Mouse (Mus musculus) CD8-positive naive resting alpha-beta T cell, adult 2 months (primary cell): ENCODE data around the gene Txndc17.
"Not testable (repeated sequence)": the region's sequence is repeated elsewhere in the genome, so short reads cannot be mapped to it uniquely, and the experiment has no call there.

ENCODE experiments used
- DNase-seq, 2 experiments: peaks; one replicate each; pipeline ENCODE4 v3.0.0; 2022; ENCODE audit warnings: low read depth in 2 of 2, low spot score in 2 of 2

Gene Txndc17

DNA sequence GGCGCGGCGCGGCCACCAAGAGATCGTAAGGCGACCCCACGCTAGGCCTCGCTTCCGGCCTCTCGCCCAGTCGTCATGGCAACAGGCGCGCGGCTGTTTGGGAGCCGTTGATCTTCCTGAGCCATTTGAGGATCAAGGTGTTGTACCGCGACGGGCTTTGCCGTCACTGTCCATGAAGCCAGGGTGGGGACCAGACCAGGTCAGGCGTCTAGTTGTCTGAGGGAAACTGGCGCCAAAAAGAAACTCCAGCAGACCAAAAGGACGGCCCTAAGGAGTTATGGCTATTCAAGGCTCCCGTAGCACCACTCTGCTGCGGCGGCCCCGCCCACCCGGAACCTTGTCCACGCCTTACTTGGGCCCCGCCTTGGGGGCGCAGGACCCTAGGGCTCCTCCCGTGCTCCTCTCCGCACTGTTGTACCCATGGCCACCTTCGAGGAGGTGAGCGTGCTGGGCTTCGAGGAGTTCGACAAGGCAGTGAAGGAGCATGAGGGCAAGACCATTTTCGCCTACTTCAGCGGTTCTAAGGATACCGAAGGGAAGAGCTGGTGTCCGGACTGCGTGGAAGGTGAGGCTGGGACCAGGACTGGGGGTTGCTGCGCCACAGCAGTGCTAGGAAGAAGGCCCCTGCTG, at the start of gene Txndc17, which contains the start of gene 4933427D14Rik:
Txndc17 (plus strand) TSS at position 344 of the 630 bp plus-strand sequence.
4933427D14Rik (minus strand) TSS at position 256 of the 630 bp plus-strand sequence.
- peak; percentile 59 to 74 for DNase-seq

DNA sequence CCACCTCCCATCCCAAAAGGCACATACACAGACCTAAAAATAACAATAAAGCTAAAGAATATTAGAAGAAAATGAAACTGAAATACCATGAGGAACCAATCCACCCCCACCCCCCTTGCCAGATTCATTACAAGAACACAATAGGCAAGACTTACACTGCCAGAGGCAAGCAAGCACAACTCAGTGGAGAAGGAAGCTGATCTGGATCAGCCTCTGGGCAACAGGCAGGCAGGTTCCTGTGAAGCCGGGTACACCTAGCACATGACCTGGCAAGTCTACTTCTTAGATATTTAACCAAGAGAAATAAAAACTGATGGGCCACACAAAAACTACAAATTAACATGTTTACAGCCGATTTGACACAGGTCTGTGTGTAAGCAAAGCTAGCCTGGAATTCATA, 44.1 kb upstream of the Txndc17 start:
- DNase-seq = no peak

DNA sequence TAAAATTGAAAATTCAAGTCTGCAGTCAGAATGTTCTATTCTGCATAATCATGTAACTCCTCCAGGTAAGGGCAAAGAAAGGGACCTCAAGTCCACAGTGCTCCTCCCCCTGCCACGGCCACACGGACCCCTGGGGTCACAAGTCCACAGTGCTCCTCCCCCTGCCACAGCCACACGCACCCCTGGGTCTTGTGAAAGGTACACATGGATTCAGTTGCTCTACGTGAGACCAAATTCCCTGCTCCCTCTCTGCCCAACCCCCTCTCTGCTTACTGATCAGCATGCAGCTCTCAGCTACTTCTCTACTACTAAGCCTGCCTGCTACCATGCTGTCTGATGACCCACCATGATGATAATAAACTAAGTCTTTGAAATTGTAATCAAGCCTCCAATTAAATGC, 37.5 kb upstream of the Txndc17 start:
- no peak for DNase-seq

DNA sequence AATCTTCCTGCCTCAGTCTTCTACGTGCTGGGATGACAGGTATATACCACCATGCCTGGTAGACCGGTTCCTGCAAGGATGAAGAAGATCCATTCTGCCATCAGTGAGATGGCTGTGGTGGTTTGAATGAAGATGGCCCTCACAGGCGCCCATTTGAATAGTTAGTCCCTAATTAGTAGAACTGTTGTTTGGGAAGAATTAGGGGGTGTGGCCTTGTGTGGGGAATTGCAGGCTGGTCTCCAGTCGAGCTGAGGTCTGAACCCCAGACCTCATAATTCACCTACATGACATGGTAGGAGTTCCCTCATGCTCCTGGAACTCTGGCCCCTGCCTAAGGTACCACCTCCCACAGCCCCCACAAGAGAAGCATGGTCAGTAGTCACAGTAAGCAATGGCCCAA, 35.4 kb upstream of the Txndc17 start:
- not testable (repeated sequence) for DNase-seq

DNA sequence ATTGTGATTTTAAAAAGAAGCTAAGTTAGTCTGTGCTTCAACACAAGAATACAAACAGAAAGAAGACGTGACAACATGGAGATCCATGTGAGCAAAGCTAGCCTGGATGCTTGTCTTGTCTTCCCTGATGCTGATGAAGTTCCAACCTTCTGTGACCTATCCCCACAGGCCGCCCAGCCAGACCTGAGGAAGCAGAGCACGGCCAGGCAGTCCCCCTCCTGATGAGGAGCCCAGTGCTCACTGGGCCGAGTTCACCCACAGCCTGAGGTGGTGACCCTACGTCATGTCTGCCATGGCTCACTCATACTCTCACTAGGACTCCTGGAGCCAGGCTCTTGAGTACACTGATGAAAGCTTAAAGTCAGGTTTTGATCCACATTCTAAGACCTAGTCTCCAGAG, 33.8 kb upstream of the Txndc17 start:
- no peak for DNase-seq

DNA sequence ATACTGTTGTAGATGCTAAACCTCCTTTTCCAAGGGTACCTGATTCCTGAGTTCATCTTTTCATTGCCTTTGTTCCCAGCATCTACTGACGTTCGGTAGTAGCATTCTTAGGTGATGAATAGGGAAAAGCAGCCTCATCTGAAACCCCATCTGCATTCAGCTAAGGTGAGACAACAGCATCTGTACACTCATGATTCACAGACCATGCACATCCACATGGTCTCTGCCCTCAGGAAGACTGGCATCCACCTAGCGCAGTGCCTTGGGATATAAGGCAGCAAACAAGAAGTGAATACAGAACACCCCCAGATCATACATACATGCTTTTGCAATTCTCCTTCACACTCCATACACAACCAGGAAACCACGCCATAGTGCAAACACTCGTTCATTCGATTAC, 32.6 kb upstream of the Txndc17 start:
- no peak for DNase-seq

DNA sequence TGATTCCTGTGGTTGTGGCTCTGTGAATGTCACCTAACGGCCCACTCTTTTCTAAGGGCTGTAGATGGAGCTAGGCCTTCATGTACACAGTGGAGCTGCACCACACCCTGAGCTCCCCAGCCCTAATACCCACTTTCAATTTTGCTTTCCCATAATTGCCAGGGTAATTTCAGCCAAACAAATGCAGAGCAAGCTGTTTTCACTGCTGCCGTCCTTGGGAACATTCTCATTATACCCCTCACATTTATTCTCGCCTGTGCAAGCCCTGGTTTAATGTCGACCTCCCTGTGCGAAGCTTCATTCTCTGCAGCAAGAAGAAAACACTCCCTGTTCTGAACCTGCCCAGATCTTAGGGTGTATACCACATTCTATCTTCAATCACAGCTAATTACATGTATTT, 31.4 kb upstream of the Txndc17 start:
- no peak for DNase-seq

DNA sequence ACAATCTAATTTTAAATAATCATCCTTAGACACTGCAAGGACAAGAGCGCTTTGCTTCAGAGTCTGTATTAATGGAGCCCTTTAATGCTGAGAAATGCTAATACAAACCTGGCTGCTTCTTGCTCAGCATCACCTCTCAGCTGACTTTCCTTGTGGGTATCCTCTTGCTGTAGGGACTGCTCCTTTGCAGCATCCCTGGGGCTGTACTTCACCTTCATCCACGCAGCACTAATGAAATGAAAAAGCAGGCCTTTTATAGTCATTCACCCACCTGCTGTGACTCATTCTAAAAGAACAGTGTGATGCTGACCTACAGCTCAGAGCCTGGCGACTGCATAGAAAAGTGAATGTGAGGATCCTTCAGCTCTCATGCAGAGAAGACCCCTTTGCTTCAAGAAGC, 30.8 kb upstream of the Txndc17 start:
- DNase-seq = no peak

DNA sequence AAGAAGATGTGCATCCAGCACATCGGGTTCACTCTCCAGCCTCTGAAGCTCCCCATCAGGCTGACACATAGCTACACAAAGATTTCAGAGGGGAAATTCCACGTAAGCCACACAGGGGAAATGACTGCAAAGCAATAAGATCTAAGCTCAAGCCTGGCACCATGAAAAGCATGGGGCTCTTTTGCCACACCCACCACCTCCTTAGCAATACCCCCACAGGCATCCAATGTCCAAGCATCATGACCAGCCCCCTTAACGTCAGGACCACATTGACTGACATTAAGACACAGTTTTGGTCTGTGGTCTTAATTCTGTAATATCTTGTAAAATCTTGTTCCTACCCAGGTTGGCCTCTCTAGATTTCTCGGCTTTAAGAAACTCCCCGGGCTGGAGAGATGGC, 26.8 kb upstream of the Txndc17 start:
- DNase-seq = no peak

DNA sequence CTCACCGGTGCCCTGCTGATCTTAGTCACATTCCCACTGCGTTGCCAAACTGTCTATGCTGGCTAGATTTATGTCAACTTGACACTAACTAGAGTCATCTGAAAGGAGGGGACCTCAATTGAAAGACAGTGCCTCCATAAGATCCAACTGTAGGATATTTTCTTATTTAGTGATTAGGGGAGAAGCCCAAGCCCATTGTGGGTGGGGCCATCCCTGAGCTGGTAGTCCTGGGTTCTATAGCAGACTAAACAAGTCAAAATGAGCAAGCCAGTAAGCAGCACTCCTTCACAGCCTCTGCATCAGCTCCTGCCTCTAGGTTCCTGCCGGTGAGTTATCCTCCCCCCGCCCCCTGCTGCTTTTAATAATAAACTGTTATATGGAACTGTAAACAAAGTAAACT, 26.2 kb upstream of the Txndc17 start:
- DNase-seq = no peak

DNA sequence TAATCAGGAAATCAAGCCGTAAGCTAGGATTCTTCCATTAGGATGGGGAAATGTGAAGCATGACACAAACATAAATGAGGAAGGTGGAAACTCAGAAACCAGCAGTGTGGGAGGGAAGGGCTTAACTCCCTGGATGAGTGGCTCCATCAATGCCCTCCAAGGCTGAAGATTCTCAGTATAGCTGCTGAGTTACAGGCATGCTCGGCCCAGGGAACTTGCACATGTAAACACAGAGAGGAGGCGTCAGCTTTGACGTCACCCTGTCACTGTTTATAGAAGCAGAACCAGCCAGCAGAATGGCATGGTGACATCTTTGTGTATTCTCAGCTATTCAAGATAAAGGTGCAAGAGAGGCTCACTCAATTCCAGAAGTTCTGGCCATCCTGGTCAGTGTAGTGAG, 23.1 kb upstream of the Txndc17 start:
- DNase-seq = no peak

DNA sequence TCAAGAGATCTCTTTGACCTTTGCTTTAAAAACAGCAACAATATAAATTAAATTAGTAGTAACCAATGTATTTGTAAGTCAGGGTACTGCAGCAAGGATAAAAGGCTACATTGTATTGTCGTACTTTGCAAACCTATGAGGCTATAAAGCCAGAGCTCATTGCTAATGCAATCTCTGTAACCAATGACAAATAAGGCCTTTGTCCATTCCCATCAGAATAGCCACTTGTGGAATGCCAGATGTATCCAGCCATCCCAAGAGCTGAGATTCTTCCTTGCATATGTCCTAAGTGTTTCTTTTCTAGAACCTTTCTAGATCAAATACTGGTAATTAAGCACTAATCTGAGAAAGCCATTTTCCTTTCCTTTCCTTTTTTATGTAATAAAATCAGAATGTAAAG, 16.5 kb upstream of the Txndc17 start:
- no peak for DNase-seq

DNA sequence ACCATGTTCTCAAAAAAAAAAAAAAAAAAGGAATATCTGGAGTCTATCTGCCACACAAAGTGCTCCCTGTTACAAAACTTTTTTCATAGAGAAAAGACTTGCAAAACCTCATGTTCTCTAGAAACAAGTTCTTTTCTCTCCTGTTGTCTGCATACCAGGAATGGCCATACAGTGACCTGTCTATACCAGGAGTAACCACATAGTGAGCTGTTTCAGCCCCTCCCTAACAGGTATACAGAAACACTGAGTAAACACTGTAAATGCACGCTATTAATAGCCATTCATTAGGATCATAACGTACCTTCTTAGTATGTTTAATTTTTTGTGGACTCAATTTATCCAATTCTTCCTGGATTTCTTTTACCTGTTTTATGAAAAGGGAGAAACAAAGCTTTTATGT, 13.1 kb upstream of the Txndc17 start:
- no peak for DNase-seq

DNA sequence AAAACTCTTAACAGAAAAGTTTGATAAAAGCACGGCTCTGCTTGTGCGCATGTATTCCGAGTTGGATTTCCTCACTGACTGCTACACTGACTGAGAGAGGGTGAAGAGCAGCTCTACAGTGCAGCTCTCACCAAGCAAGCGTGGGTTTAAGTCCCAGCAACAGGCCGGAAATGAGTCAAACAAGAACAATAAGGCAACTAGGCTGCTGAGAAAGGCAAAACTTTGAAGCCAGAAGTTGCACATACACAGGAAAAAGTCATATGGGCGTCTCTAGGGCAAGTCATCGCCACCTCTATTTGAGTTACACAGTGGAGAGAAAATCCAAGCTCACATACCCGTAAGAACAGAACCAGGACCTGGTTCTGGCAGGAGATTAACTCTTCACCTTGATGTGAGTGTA, 10.8 kb upstream of the Txndc17 start:
- no peak for DNase-seq

DNA sequence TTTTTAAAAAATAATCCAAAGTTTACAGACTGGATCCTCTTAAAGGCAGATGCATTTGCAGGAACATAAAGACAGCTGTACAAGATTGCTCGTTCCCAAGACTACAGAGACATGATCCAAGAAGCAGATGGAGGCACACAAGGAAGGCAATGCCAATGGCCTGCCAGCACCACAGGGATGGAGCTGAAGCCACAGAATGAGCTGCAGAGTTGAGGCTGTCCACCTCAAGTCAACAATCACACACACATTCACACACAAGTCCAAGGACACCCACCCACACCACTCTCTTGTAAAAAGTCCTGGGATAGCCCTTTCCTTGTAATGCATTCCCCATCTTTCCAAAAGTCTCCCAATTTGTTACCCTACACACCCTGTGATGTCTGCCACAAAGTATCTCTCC, 3.9 kb upstream of the Txndc17 start:
- DNase-seq = no peak

DNA sequence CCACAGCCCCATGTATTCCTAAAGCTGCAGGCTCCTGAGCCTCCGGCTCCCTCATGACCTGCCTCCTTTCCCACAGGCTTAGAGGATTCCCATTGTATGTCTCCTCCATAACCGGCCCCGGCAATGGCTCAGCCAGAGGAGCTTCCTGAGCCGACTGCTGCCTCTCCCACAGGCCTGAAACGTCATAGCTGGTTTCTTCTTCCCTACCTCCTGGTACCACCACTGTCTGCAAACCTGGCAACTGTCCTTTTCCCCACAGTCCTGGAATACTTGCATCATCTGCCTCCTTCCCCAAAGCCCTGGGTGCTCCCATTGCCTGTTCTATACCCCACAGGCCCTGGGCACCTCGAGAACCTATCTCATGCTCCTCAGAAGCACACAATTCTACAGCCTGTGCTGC, 2.1 kb upstream of the Txndc17 start:
- DNase-seq = no peak

DNA sequence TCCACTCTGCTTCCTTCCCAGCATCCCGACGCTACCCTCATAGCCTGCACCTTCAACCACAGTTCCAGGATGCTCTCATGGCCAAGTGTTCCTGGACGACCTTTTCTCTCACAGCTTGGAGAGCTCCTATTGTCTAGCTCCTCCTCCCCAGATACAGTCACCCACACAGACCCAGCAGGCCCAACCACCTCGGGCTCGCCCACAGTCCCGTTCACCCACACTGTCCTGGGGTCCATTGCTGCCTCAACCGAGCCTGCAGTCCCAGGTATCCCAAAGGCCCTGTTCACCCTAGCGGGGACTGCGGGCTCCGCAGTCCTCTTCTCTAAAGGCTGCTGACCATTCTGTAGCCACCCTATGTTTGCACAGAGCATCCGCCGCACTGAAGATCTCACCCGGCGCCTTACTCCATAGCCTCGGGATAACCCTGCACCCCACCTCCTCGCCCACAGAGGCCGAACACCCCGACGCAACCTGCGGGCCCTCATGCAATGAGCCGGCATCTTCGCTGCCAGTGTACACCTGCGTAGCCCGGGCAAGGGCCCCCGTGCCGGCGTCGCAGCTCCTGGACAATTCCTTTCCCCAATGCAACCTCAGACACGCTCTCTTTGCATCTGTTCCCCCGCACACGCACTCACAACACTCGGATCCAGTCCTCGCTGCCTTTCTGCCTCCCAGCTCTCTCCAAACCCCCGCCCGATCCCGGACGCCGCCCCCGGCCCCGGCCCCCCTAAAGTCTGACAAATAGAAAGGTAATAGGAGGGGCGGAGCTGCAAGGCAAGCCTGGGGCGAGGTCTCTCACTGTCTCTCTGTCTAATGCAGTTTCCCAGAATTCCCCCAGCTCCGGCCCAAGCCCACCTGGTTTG, 775 bp upstream of the Txndc17 start, which contains the start of gene Gm43951:
Gm43951 (minus strand) TSS at position 500 of the 863 bp plus-strand sequence.
- peak in 1 of 2 experiments; percentile 8 for DNase-seq

DNA sequence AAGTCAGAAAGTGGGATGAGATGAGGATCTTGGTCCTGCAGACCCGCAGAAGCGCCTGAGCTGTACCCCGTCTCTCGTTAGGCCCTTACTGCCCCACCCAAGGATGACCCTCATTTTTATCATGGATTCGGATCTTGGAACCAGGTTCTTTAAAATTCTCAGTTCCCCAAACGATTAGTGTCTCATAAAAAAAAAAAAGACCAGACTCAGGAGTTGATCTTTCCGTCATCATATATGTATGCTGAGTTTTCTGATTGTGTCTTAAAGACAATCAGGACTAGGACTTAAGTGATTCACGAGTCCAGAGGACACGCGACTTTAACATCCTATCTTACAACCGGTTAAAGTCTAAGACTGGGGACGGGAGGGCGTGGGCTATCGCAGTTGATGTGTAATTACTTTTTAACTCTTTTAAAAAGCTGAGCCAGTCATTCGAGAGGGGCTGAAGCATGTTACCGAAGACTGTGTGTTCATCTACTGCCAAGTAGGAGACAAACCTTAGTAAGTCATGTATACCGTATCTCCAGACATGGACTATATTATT, 559 bp downstream of the Txndc17 start:
- no peak for DNase-seq

DNA sequence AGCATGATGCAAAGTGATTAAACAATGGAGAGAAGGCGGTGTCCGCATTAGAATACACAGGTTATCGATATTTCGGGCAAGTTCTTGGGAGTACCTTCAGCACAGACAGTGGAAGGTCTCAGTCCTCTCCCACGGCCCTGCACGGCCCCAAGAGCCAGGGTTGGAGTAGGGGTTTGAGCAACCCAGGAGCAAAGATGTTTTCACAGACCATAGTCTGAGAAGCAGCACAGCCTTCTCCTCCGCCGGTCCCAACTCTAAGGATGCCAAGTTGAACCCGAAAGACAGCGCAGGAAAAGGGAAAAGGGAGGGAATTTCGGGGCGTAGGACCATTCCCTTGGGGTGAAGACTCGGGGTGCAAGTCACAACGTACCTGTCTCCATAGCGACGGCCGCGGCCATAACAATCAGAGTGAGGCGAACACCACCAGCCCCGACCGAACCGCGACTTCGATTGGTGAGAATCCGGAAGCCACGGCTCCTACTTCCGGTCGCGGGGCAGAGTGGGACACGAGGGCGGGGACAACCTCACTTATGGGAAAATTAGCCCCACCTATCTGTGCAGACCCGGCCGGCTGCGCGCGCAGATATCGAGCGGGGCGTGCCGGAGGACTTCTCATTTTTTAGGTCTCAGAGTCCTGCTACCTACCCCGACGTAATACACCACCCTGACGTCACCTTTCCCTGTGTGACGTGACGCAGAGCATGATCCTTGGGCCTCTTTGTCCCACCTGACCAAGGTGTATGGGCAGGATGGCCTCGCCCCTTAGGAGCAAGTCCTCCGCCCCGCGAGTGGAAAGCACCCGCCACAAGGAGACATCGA, 7.5 kb downstream of the Txndc17 start:
- peak; percentile 85 to 89 for DNase-seq

DNA sequence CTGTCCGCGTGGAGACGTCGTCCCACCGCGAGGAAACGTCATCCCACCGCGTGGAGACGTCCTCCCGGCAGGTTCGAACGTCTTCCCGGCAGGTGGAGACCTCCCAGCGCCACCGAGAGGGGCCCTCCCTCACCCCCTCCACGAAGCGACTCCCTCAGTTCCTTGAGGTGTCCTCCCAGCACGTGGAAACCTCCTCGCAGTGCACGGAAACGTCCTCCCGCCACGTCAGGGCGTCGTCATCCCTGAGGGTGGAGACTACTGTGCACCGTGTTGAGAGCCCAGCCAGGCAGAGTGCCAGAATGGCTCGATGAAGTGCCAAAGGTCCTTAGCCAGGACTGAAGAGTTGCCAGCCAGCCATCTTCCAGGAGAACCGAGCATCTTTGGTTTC, 8.1 kb downstream of the Txndc17 start, which contains the start of gene Med31:
Med31 (minus strand) TSS at position 183 of the 388 bp plus-strand sequence.
- DNase-seq = peak in 1 of 2 experiments; percentile 67

DNA sequence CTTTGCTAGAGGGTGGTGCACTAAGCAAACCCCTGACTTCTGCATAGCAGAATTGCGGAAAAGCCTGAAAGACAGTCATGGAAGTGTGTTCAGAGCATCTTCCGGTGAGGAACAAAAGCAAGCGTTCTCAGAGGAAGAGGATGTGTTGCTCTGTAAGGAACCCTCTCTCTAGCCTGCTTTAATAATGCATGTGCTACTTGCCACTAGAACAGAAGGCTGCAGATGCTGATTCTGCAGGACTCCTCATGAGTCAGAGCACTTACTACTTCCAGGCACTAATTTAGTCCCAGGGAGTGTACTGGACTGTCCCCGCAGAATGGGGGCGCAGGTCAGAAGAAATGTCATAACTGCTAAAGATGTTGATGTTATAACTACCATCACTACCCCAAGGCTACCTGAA, 9.8 kb downstream of the Txndc17 start:
- DNase-seq = no peak
